Mouse (Mus musculus) embryonic facial prominence, embryonic 11.5 days (tissue): ENCODE results near the gene Slc5a10. TPM values are rescaled to one million over a fixed set of nuclear protein-coding genes. Genes with fewer than 3 reads are reported as not detected.
A peak's percentile ranks its signal among the peaks of the same experiment; 100 is the strongest.

Experiments used
- ATAC-seq: fragments of 200-750 bp; cut with Nextera tagmentation; replicated peaks from 2 replicates; pipeline ENCODE4 v1.8.0; 2017; ENCODE audit warnings: low read depth; ENCODE audit not compliant: insufficient number of reproducible peaks, low FRiP score, low TSS enrichment
- DNase-seq: peaks from one replicate; pipeline ENCODE4 v3.0.0-alpha.2; 2015; ENCODE audit warnings: low spot score
- H3K27ac ChIP-seq: fragments of 300-500 bp; sonication (generic); replicated peaks from 2 replicates; pipeline ENCODE4 v1.5.1; 2014; ENCODE audit warnings: mild to moderate bottlenecking, low read depth, low read length, control low read depth
- H3K27me3 ChIP-seq: fragments of 300-500 bp; sonication (generic); 2 replicates; pipeline ENCODE4 v1.6.1; 2014; ENCODE audit warnings: mild to moderate bottlenecking, low read length, moderate library complexity, mixed read lengths; ENCODE audit not compliant: control insufficient read depth, insufficient read depth
- H3K36me3 ChIP-seq: fragments of 300-500 bp; sonication (generic); replicated peaks from 2 replicates; pipeline ENCODE4 v1.6.1; 2014; ENCODE audit warnings: low read depth, mild to moderate bottlenecking, low read length, moderate library complexity, mixed read lengths; ENCODE audit not compliant: control insufficient read depth, insufficient read depth
- H3K4me1 ChIP-seq: fragments of 300-500 bp; sonication (generic); 2 replicates; pipeline ENCODE4 v1.6.1; 2014; ENCODE audit warnings: low read length, mixed read lengths; ENCODE audit not compliant: control insufficient read depth, insufficient read depth
- H3K4me2 ChIP-seq: fragments of 300-500 bp; sonication (generic); 2 replicates; pipeline ENCODE4 v1.6.1; 2014; ENCODE audit warnings: low read depth, mild to moderate bottlenecking, control low read depth, low read length, moderate library complexity
- H3K4me3 ChIP-seq: fragments of 300-500 bp; sonication (generic); 2 replicates; pipeline ENCODE4 v1.5.1; 2014; ENCODE audit warnings: low read depth, low read length, control low read depth
- H3K9ac ChIP-seq: fragments of 300-500 bp; sonication (generic); replicated peaks from 2 replicates; pipeline ENCODE4 v1.6.1; 2014; ENCODE audit warnings: mild to moderate bottlenecking, control low read depth, low read length
- H3K9me3 ChIP-seq: fragments of 300-500 bp; sonication (generic); replicated peaks from 2 replicates; pipeline ENCODE4 v1.6.1; 2016; ENCODE audit warnings: mild to moderate bottlenecking, low read length, inconsistent platforms, mixed read lengths; ENCODE audit not compliant: control insufficient read depth
- WGBS: fragments of 180-500 bp; shearing (Covaris S2); extraction: QIAGEN DNeasy Blood & Tissue Kit; methylation state at CpG from one replicate; pipeline ENCODE4 v1.1.7; 2014; 5-methylcytosine and 5-hydroxymethylcytosine counted together
- polyA plus RNA-seq: library from polyadenylated mRNA; unstranded; fragments of >200 nt; fragmentation: Nextera tagmentation; extraction: Ambion mirVana; gene quantifications from 2 replicates; pipeline ENCODE4 v1.2.1, GENCODE M21; 2014

The Slc5a10 gene
- polyA plus RNA-seq, 1 experiment from 2014 or later: not detected

GRCm38 (mm10) chr11:61701696-61702095 is 18.9 kb downstream of the Slc5a10 start:
- H3K4me3 ChIP-seq: no peak overlapping the region
- no peaks in the 10 kb centered on the region for H3K27me3 ChIP-seq
- no peak overlapping the region for H3K27ac ChIP-seq
- no peak overlapping the region for H3K9ac ChIP-seq
- ATAC-seq: no peak; the same call in 1 of the 2 replicates
- H3K36me3 ChIP-seq: no peaks in the 10 kb centered on the region
- no peaks in the 10 kb centered on the region for H3K9me3 ChIP-seq
- no peak for DNase-seq
- 63% methylated on average over 5 of the region's 5 CpGs for WGBS
- no peak overlapping the region for H3K4me2 ChIP-seq
- H3K4me1 ChIP-seq: no peaks in the 10 kb centered on the region

- no peaks in the 10 kb centered on the region for H3K36me3 ChIP-seq
- H3K27ac ChIP-seq: no peak overlapping the region
- 65% methylated on average over 4 of the region's 4 CpGs for WGBS
- no peaks in the 10 kb centered on the region for H3K27me3 ChIP-seq
- H3K4me2 ChIP-seq: no peak overlapping the region
- no peak for DNase-seq
- H3K4me1 ChIP-seq: no peaks in the 10 kb centered on the region
- no peak overlapping the region for H3K4me3 ChIP-seq
- no peaks in the 10 kb centered on the region for H3K9me3 ChIP-seq
- H3K9ac ChIP-seq: no peak overlapping the region
- ATAC-seq: no peak
Measured at GRCm38 (mm10) chr11:61699933-61700332, 20.7 kb downstream of the Slc5a10 start.

- Histone ChIP-seq H3K36me3 (no peaks in the 10 kb centered on the region), H3K4me2 (no peak overlapping the region), H3K9ac (no peak overlapping the region), H3K4me3 (no peak overlapping the region), H3K27ac (no peak overlapping the region), H3K4me1 (no peaks in the 10 kb centered on the region), H3K9me3 (no peaks in the 10 kb centered on the region), H3K27me3 (no peaks in the 10 kb centered on the region)
- 86% methylated on average over 5 of the region's 5 CpGs for WGBS
- ATAC-seq (no peak), DNase-seq (no peak)
Measured at GRCm38 (mm10) chr11:61699460-61699859, 21.2 kb downstream of the Slc5a10 start.

- H3K36me3 ChIP-seq: no peaks in the 10 kb centered on the region
- no peak overlapping the region for H3K4me3 ChIP-seq
- H3K4me1 ChIP-seq: no peaks in the 10 kb centered on the region
- H3K27me3 ChIP-seq: no peaks in the 10 kb centered on the region
- no peak overlapping the region for H3K9ac ChIP-seq
- DNase-seq (no peak), ATAC-seq (no peak)
- no peak overlapping the region for H3K4me2 ChIP-seq
- H3K9me3 ChIP-seq: no peaks in the 10 kb centered on the region
- no peak overlapping the region for H3K27ac ChIP-seq
Measured at GRCm38 (mm10) chr11:61698852-61699251, 21.8 kb downstream of the Slc5a10 start.

GRCm38 (mm10) chr11:61692996-61693395 is 27.6 kb downstream of the Slc5a10 start:
- Histone ChIP-seq H3K4me2 (no peak overlapping the region), H3K27ac (no peak overlapping the region), H3K4me3 (no peak overlapping the region), H3K27me3 (no peaks in the 10 kb centered on the region), H3K4me1 (no peaks in the 10 kb centered on the region), H3K9ac (no peak overlapping the region), H3K36me3 (no peaks in the 10 kb centered on the region), H3K9me3 (no peaks in the 10 kb centered on the region)
- DNase-seq: no peak
- 90% methylated on average over 5 of the region's 5 CpGs for WGBS
- no peak for ATAC-seq

DNA sequence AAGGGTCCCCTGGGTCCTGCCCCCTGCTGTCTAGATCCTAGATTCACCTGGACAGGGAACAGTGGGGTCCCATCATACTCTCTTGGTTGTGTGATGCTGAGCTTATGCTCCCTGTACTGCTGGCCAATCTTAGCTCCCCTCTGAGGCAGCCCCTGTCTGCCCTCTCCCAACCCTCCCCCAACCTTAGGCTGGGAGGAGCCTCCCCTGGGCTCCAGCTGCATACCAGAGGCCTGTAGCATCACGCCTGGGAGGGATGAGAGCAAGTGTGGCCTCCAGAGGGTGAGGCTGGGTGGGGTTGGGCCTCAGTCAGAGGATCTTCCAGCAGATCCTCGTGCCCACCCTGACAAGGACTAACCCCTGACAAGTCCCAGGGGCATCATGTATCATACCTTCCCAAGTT is 33.0 kb downstream of the Slc5a10 start:
- peaks cover 14% of the 10 kb centered on the region for H3K27me3 ChIP-seq
- DNase-seq (no peak), ATAC-seq (0 out of 2 replicates have a peak, but pooled peaks have one; percentile 19)
- no peaks in the 10 kb centered on the region; the same call in 1 of the 2 replicates for H3K4me1 ChIP-seq
- no peak overlapping the region for H3K4me3 ChIP-seq
- H3K27ac ChIP-seq: no peak overlapping the region
- H3K9ac ChIP-seq: no peak overlapping the region
- no peaks in the 10 kb centered on the region for H3K9me3 ChIP-seq
- 37% methylated on average over 2 of the region's 2 CpGs for WGBS
- no peak overlapping the region for H3K4me2 ChIP-seq
- no peaks in the 10 kb centered on the region for H3K36me3 ChIP-seq

- H3K4me2 ChIP-seq: no peak overlapping the region
- H3K9ac ChIP-seq: no peak overlapping the region
- no peaks in the 10 kb centered on the region; the same call in 1 of the 2 replicates for H3K4me1 ChIP-seq
- WGBS: 39% methylated on average over 10 of the region's 10 CpGs
- ATAC-seq (no peak), DNase-seq (no peak)
- peaks cover 14% of the 10 kb centered on the region for H3K27me3 ChIP-seq
- no peak overlapping the region for H3K27ac ChIP-seq
- no peak overlapping the region for H3K4me3 ChIP-seq
- no peaks in the 10 kb centered on the region for H3K9me3 ChIP-seq
- no peaks in the 10 kb centered on the region for H3K36me3 ChIP-seq
Measured at GRCm38 (mm10) chr11:61686906-61687453, 33.6 kb downstream of the Slc5a10 start.

DNA sequence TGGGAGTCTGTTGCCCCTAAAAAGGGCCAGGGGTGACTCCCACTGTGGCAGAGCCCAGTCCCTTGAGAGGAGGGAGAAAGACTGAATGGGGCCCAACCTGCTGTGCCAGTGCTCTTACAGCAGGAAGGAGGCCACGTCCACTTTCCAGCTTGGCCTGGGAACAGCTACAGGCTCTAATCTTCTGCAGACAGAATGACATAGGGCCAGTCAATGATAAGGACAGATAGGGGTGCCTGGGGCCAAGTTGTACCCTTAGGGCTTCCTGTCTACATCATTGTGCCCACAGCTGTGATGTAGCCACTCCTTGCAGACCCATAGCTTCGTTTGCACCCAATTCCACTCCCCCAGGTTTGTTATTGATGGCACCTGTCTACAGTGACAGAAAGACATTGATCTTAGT is 34.5 kb downstream of the Slc5a10 start:
- no peaks in the 10 kb centered on the region; the same call in 1 of the 2 replicates for H3K4me1 ChIP-seq

More for the DNA sequence above, 34.5 kb downstream of the Slc5a10 start:
- H3K4me2 ChIP-seq: no peak overlapping the region
- H3K9ac ChIP-seq: no peak overlapping the region
- 68% methylated on average over 2 of the region's 2 CpGs for WGBS
- ATAC-seq: no peak
- H3K27ac ChIP-seq: no peak overlapping the region
- peaks cover 14% of the 10 kb centered on the region for H3K27me3 ChIP-seq
- no peak for DNase-seq
- no peaks in the 10 kb centered on the region for H3K36me3 ChIP-seq
- no peak overlapping the region for H3K4me3 ChIP-seq
- H3K9me3 ChIP-seq: no peaks in the 10 kb centered on the region
